Mouse (Mus musculus) embryo, embryonic 11.5 days (tissue): ENCODE measurements around the gene Acot7.

Source experiments
- DNase-seq: peaks from one replicate; pipeline ENCODE4 v3.0.0-alpha.2; 2012; ENCODE audit warnings: low read depth, low spot score

Acot7 gene

DNA sequence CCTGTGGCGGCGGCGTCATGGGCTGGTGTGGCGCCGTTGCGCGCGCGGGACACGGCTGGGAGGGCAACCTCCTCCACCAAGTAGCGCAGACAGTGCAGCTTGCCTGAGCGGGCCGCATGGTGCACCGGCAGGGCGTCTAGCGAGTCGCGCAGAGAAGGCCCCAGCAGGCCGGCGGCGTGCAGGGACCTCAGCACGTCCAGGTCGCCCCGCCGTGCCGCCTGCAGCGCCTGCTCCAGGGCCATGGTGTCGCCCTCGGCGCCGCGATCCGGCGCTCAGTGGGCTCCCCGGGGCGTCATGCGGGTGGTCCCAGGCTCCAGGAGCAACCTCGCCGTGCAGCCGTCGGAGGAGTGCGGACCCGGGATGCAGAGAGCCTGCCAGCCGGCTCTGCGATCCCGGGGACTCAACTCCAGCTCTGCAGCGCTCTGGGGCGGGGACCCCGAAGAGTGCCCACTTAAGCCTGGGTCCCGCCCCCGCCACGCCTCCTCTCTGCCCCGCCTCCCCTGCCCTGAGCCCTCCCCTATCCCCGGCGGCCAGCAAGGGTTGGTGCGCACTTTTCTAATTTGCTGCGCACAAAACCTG lies 25.9 kb upstream of the Acot7 start, which contains the start of gene Espn:
Gene Espn, minus strand, starts transcription at position 406 of the 579 bp plus-strand sequence.
- no peak for DNase-seq

GRCm38 (mm10) chr4:152153771-152154177 lies 24.2 kb upstream of the Acot7 start:
- no peak for DNase-seq

DNA sequence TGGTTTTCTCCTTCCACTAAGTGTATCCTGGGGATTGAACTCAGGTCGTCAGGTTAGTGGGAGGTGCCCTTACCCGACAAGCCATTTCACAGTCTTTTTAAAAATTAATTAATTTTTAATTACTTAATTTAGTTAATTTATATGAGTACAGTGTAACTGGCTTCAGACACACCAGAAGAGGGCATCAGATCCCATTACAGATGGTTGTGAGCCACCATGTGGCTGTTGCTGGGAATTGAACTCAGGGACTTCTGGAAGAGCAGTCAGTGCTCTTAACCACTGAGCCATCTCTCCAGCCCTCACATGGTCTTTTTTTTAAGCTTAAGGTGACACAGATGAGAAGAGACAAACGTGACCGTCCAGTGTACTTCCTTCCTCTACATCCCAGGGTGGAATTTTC lies 22.9 kb upstream of the Acot7 start:
- DNase-seq: no peak

DNA sequence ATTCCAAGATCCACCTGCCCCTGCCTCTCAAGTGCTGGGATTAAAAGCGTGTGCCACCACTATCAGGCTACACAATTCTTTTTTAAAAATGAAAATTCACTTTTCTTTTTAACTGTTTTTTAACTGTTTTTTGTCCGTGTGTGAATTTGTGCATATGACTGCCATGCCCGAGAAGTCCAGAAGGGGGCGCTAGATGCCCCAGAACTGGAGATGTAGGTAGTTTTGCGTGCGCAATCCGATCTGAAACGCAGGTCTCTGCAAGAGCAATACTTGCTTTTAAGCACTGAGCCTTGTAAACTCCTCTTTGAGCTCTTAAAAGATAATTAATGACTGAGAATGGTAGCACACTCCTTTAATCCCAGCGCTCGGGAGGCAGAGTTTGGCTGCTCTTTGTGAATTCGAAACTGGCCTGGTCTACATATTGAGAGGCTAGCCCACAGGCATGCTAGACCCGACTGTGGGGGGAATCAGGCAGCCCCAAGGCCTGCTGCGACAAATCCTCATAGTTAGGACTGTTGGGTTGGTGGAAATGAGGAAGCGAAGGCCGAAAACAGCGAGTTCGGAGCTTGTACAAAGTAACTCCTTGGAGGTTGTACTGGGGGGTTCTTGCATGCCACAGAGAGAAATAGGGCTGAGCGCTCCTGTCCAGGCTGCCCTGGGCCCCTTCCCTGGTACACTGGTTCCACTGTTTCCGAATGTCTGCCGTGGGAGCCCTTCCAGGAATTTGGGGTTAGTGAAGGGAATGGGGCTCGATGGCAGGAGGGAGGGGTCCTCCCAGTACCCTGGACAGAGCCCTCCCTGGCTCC lies 20.0 kb upstream of the Acot7 start:
- no peak for DNase-seq

- no peak for DNase-seq
Observed at GRCm38 (mm10) chr4:152158585-152159284, 19.2 kb upstream of the Acot7 start, which contains the start of gene Hes2. Gene Hes2 (plus strand): TSS chr4:152158867.

DNA sequence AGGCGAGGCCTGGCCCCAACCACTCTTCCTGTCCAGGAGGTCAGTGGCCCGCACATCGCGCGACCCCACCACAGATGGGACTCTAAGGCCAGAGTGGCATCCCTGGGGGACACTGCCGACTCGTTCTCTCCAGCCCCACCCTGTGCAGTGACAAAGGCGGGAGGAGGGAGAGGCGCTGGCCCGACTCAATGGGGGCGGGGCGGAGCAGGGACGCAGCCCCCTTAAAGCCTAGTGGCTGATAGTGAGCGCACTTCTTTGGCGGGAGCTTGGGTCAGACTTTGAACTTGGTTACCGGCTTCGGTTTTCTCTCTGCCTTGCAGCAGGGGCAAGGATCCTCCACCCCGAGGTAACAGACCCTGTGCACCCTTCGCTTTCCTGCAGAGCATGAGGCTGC lies 18.7 kb upstream of the Acot7 start:
- DNase-seq: no peak

DNA sequence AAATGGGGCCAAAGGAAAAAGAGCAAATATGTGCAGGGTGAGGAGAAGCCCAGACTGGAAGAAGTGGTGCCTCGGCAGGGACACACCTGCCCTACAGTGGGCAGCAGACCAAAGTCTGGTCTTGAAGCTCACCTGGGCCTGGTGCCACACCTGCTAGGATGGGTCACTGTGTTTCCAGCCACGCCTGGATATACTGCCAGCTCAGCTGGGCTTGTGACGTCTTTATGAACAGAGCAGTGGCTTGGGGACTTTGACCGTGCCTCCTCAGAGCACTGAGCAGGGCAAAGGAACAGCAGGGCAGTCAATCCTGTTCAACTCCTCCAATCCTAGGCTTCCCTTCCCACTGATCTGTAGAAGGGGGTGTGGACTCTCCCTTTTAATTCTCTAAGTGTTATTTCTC lies 17.2 kb upstream of the Acot7 start:
- no peak for DNase-seq

DNA sequence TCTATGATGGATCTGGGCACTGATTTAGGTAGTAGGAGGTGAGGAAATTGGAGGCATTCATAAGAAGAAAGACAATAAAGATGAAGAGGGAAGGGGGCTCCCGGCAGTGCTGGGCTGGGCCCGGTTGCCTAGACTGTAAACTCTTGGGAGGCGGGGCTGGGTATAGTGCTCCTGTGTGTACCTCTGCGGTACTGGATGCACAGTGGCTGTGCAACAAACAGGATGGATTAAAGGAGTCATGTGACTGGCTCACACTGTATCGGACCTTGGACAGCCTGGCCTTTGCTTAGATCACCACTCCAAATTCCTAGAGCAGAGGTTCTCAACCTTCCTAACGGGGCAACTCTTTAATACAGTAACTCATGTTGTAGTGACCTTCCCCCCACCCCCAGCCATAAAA lies 16.3 kb upstream of the Acot7 start:
- DNase-seq: no peak

DNA sequence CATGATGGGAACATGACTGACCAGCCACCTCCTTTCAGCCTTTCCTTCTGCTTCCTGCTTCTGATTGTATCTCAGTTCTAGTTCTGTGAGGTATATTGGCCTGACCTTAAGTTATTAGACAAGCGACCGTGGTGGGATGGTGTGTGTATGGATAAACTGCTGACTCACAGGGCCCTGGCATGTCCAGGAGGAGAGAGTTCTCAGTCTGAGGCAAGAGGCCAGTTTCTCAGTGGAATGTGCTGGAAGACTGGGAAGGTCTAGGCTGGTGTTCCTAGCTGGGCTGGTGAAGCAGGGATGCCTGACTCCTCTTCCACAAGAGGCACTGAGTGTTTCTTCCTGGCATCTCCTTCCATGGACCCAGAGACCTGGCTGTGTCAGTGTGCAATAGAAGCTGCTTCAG lies 15.2 kb upstream of the Acot7 start:
- DNase-seq: no peak

DNA sequence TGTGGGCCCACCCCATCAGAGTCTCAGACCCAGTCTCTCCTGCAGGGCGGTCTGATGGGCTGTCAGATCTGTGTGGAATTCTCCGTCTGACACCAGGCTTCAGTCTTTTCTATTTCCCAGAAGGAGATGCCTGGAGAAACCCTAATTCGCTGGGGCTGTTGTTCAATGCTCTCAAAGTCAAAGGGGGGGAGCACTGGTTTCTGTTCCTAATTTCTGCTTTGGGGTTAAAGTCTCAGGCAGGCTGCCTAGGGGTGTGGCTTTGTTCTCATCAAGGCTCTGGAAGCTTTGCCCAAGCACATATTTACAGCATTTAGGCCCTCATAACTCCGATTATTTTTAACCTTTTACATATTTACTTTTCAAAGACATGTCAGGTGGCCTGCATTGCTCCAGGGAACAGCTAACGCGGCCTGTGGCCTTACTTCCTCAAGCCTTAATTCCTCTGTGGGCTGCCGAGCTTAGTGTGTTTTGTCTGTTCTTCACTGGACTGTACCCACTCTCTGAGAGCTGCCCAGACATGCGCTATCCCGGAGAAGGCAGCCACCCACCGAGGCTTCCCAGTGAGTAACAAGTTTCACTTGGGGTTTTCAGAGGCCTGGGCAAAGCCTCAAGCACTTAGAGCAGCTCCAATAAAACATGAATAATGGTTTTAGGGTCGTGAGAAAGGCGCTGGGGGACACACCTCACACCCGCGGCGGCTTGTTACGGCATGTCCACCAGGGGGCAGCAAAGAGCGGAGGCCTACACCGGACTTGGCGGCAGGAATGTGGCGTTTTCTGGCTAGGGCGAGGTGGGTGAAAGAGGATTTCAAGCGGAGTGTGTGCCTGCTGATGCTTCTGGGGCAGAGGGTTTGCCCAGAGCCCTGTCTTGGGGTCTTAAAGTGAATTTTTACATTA lies 12.7 kb upstream of the Acot7 start:
- no peak for DNase-seq

DNA sequence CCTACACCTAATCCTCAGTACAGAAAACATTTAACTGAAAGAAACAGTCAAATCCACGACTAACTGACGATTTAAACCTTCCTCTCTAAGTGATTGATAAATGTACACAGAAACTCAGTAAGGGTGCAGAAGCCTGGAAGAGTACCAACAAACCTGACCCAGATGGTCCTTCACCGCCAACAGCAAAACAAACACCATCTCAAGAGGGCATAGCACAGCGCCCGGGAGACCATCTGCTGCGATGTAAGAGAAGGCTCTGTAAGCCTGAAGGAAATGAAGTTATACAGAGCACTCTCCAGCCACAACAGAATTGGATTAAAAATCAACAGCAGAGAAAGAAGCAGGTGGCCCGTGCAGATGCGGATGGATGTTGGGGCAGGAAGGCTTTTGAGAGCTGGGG lies 9.9 kb upstream of the Acot7 start:
- DNase-seq: no peak

GRCm38 (mm10) chr4:152169103-152169502 lies 8.8 kb upstream of the Acot7 start:
- DNase-seq: no peak

GRCm38 (mm10) chr4:152170286-152170685 lies 7.6 kb upstream of the Acot7 start:
- no peak for DNase-seq

- DNase-seq: no peak
Observed at GRCm38 (mm10) chr4:152171543-152171942, 6.4 kb upstream of the Acot7 start.

DNA sequence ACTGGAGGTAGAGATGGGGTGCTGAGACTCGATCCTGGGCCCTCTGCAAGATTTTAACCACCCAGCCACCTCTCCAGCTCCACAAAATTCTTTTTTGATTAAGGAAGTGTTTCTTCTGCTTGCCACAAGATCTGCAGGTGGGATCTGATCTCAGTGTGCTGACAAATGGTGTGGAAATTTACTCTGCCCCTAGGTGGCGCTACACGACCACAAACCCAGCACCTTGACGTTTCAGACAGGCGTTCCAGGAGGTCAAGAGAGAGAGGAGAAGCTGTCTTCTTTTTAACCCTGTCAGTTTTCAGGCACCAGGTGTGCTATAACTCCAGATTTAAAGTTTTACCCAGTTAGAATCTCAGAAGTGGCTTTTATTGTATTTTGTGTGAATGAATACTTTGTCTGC lies 4.9 kb upstream of the Acot7 start:
- DNase-seq: no peak

GRCm38 (mm10) chr4:152173956-152174355 lies 4.0 kb upstream of the Acot7 start:
- no peak for DNase-seq

DNA sequence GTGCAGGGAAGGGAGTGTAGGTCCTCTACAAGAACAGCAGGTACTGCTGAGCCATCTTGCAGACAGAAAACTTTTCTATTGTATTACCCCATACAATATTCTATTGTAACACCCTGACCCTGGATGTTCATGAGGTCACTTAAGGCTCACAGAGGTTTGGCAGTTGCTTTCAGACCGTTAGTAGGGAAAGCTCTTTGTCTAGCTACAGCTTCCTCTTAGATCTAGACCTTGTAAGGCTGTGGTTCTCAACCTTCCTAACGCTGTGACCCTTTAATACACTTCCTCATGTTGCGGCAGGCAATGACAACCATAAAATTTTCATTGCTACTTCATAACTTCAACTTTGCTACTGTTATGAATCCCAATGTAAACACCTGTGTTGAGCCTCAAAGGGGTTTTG lies 1.3 kb upstream of the Acot7 start:
- no peak for DNase-seq

GRCm38 (mm10) chr4:152177174-152177536 lies 779 bp upstream of the Acot7 start:
- no peak for DNase-seq

DNA sequence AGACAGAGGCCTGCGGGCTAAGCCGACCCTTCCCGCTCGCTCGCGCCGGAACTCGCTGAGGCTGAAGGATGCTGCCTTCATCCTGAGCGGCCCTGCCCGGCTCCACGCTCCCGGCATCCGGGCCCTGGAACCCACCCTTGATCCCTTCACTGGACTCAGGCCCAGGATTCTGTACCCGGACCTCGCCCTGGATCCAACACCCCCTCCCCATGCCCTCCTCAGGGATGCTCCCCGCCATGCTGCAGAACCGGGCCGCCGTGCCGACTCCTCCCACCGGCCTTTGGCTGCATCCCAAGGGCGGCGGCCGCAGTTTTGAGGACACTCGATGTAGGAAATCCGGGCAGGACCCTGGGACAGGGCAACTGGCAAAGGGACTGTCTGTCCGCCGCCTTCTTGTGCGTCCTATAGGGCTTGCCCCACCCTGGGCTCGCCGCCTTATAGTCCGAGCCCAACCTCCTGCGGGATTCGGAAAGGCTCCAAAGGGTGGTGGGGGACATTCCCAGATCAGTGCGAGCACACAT lies 470 bp downstream of the Acot7 start:
- no peak for DNase-seq

DNA sequence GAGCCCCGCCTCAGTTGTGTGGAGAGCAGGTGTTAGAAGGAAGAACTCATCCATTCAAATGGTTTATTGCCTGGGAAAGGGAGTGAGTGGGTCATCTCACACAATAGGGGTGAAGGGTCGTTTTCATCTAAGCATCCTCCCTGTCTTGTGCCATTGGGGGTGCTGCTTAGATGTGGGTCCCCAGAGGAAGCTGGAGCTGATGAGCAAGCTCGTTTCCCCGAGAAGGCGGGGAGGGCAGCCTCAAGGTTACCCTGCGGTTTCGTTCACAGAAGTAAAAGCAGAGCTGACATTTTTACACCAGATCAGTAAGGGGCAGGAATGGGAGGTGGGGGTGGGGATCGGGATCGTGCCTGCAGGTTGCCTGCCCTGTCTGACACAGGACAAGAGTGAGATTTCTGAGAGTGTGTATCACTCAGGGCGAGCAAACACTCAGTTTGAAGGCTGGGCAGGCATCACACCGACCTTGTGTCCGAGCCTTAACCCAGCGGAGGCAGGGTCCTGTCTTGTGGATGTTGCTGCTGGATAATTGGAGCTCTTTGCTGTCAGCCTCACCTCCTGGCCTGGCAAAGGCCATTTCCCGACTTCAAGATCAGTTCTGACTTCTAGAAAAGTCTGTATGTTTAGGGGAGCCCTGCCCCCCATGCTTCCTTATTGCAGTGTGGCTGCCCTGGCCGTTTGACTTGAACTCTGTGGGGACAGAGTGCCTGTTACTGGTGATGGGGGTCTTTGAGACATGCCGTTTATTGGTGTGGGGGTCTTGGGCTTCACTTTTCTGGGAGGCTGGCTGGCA lies 1.2 kb downstream of the Acot7 start:
- no peak for DNase-seq
